Mouse (Mus musculus) ES-E14 (cell line): Measurements from ENCODE around the gene Il1r1.

Experiments used
- HCFC1 ChIP-seq: IDR thresholded peaks from 2 replicates; pipeline ENCODE4 v1.6.1; 2012; ENCODE audit warnings: low read length, inconsistent platforms, borderline replicate concordance; ENCODE audit not compliant: insufficient read depth
- MAFK ChIP-seq: IDR thresholded peaks from 2 replicates; pipeline ENCODE4 v1.6.1; 2014; ENCODE audit warnings: mild to moderate bottlenecking, low read depth, low read length, inconsistent platforms; ENCODE audit not compliant: insufficient read depth
- ZC3H11A ChIP-seq: IDR thresholded peaks from 2 replicates; pipeline ENCODE4 v1.6.1; 2012; ENCODE audit warnings: low read depth, mild to moderate bottlenecking, inconsistent platforms, low read length, borderline replicate concordance
- ZNF384 ChIP-seq: IDR thresholded peaks from 2 replicates; pipeline ENCODE4 v1.6.1; 2012; ENCODE audit warnings: low read depth, low read length, inconsistent platforms

DNA sequence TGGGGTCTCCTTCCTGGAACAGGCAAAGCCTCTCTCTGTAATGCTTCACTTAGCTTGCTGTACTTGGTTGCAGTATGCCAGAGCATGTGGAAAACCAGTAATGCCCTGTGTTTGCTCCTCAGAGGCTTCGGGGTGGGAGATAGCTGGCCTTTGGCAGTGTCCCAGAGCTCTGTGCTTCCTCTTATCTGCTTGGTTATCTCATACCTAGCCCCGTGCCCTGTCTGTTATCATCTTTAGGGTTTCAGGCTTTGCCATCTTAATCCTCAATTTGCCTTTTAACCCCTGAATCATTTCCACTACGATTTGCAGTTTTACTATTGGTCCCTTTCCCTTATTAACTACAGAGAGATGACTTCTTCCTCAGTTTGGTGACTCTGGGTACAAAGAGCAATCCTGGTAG, 6.3 kb upstream of the Il1r1 start:
- no peak for TF ChIP-seq ZC3H11A
- TF ChIP-seq ZNF384, result no peak
- TF ChIP-seq HCFC1, result no peak
- no peak for TF ChIP-seq MAFK
